Mouse (Mus musculus): ENCODE measurements around the gene Apoc1.

Gene Apoc1

DNA sequence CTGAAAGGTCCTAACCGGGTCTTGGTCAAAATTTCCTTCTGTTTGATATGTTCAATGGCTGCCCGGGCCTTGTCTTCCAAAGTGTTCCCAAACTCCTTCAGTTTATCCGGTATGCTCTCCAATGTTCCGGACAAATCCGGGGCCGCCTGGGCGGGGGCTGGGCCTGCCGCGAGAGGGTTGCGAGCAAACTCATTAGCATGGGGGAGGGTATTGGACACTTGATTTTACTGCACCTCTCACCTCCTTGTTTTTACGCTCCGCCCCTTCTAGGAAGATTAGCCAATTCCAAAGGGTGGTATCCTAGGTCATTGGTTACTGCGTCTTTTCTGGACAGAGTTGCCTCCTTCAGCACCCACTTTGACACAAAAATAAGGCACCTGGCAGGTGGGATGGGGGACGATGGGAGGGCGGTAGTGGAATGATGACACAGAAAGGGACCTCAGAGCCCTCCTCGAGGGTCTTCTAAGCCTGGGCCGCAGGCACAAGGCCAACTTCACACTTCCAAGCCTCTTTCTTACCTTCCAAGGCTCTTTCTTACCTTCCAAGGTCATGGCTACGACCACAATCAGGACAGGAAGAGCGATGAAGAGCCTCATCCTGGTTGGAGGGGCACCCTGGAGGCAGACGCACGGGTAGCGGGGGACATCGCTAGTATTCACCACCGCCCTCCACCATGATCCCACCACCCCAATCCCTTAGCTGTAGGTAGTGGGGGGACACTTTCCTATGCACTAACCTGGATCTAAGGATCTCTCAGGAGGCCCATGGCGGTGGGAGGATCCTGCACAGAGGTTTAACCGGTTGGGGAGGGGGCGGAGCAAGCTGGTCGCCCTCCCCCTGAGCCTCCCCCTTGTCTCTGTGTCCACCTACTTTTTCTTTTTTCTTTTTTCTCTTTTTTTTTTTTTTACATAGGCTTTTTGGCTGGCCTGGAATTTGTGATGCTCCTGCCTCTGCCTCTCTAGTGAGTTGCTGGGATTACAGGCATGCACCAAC, at the start of gene Apoc1:
Gene Apoc1, minus strand, starts transcription at position 788 of the 993 bp plus-strand sequence.
- no peak for DNase-seq (ENCODE audit: low spot score)

DNA sequence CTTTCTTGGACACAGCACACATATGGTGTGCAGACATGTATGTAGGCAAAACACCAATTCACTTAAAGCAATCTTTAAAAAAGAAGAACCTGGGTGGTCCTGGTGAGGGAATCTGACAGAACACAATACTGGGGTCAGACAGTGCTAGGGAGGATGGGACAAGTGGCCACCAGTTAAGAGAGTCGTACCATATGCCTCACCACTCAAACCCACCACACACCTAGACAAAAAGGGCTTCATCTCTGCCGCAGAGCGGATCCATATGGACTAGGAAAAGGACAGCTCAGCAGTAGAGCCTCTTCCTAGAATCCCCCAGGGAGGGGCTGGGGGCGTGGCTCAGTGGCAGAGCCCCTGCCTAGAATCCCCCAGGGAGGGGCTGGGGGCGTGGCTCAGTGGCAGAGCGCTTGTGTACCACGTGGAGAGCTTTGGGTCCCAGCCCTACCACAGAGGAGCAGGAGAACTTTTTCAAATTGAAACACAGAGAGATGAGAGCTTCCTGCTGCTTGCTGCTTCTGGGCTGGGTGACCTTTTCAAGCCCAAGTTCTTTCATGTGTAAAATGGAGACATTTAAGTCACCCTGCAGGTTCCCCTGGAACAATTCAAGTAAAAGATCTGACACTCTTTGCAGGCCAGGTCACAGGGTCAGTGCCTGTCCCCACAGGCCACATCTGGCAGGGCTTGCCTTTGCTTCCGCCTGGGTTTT, 49.0 kb upstream of the Apoc1 start:
- no peak for DNase-seq (ENCODE audit: low spot score)

DNA sequence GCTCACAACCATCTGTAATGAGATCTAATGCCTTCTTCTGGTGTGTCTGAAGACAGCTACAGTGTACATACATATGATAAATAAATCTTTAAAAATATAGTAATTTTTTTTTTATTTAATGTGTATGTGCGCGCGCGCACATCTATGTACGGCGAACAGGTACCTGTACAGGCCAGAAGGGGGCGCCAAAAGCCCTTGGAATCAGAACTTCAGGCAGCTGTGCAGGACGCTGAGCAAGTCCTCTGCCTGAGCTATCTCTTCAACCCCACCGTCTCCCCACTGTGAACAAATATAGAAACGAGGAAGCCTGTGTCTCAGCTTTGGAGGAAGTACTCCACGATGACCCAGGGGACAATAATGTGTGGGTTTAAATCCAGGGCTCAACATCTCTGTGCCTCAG, 47.8 kb upstream of the Apoc1 start:
- DNase-seq (ENCODE audit: low spot score): no peak

DNA sequence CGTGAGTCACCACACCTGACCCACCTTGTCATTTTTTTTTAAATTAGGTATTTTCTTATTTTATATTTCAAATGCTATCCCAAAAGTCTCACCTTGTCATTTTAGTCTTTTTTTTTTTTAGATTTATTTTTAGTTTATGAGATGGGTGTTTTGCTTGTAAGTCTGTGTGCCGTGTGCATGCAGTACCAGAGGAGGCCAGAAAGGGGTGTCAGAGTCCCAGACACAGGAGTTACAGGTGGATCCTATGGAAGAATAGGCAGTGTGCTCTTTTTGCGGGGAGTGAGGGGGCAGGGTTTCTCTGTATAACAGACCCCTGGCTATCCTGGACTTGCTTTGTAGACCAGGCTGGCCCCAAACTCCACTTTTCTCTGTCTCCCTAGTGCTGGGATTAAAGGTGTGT, 46.3 kb upstream of the Apoc1 start:
- no peak for DNase-seq (ENCODE audit: low spot score)

DNA sequence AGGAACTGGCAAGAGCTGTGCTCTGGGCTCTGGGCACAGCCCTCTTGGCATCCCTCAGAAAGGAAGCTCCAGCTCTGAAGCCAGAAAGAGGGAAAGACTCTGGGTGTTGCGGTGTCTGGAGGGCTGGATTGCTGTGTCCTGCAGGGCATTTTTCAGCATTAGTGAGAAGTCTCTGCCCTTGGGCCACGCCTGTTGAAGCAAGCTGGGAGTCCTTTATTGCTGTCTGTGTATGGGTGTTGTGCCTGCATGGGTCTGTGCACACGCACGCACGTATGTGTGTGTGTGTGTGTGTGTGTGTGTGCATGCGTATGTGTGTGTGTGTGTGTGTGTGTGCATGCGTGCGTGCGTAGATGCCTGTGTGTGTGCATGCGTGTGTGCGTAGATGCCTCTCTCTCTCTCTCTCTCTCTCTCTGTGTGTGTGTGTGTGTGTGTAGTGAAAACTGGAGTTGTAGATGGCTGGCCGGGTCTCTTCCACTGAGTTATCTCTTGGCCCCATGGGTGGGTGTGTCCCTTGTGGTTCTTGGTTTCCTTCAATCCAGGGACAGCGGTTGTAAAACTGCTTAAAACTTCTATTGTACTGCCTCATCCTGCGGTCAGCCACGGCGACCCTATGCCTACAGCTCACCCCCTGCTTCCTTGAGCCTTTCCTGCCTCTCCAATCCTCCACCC, 44.1 kb upstream of the Apoc1 start:
- DNase-seq (ENCODE audit: low spot score): no peak

DNA sequence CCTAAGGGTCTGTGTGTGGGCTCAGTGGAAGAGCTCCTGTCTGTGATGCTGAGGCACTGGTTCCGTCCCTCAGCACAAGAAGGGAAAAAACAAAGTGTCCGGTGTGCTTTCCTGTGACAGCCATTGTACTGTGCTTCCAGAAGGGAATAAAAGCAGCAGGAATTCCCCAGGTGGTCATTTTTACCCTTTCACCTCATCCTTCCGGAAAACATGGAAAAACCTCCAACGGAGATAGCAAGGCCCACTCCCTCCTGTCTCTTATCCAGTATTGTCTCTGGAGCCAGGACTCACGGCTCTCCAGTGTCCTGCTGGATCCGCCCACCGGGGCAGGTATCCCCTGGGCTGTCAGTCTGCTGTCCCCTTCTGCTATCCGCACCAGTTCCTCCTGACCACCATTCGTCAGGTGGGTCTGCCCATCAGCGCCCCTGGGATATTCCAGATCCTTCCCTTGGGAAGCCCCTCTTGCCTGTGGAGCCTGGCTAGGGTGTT, 41.8 kb upstream of the Apoc1 start:
- no peak for DNase-seq (ENCODE audit: low spot score)

DNA sequence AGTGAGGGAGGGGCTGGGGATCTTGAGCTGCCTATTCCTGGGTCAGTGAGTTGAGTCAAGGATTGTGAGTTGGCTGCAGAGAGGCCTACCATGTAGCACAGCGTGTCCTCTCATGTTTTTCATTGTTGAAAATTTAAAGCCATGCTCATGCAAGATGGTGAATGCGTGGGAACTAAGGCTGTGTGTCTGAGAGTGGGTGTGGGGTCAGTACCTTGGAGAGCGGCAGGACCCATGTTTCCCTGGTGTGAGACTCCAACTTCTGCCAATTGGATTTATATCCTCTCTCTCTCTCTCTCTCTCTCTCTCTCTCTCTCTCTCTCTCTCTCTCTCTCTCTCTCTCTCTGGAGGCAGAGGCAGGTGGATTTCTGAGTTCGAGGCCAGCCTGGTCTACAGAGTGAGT, 34.1 kb upstream of the Apoc1 start:
- no peak for DNase-seq (ENCODE audit: low spot score)

DNA sequence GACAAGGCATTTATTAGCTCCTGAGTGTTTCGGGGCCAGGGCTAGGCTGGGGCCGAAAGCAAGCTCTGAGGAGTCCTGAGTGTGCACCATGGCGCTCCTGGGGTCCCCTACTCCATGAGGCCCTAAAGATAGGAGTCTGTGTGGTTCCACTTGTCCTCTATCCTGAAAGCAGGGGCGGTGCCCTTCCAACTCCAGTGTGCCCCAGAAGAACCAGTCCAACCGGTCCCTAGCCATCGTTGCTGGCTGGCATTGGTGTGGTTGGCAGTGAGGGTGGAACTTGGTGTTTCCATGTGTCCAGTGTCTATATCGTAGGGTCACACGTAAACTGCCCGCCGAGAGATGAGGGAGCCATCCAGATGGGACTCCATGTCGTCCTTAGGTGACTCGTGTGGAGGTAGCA, 31.7 kb upstream of the Apoc1 start:
- DNase-seq (ENCODE audit: low spot score): no peak

DNA sequence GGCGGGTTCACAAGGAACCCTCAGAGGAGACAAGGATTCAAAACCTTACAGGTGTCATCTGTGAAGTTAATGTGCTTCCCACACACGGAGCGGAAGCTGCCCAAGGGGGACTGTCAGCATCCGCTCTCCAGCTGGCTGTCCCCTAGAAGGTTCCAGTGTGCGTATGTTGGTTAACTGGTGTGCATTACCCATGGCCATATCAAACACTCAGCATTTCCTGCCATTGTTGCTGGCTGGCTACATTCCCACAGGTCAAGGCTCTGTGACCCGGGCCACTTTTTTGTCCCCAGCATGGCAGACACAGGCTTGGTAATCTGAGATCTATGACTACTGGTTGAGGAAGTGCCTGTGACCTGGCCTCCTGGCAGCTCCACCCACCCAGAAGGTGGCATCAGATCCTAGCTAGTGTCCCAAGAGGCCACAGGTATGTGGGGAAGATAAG, 30.3 kb upstream of the Apoc1 start:
- DNase-seq (ENCODE audit: low spot score): no peak

DNA sequence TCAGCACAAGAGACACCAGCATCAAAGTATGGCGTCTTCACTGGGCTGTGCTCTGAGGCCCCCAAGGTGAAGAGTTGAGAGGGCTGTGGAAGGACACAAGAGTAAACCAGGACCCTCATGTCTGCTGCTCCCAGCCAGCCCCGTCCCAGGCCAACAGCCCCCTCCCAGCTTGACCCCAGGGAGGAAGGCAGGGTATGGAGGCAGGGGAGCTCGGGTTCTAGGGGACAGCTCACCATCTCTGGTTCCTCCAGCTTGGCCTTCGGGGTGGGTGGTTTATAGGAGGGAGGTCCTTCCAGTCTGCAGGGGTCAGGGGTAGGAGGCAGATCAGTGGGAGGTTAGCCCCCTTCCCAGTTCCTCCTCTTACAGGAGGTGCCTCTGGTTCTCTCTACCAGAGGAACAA, 26.7 kb upstream of the Apoc1 start:
- no peak for DNase-seq (ENCODE audit: low spot score)

DNA sequence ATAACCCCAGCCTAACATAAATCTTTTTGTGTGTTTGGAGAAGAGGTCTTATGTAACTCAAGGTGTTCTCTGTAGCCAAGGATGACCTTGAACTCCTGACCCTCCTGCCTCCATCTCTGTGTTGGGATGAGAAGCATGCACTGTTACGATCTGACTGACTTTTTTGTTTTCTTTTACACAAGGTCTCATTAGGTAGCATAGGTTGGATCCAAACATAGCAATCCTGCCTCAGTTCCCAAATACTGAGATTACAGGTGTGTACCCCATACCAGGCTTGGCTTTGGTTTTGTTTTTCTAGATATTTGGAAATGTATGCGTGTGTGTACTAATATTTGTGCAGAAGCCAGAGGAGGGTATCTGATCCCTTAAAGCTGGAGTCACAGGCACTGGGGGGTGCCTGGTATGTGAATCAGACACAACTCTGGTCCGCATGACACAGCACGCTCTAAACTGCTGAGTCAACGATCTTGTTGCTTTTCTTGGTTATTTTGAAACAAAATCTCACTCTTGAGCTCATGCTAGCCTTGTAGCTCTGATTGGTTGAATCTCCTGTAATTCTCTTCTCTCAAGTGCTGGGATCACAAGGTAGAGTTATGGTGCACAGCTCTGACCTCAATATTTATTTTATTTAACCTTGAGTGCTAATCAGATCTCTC, 26.0 kb upstream of the Apoc1 start:
- no peak for DNase-seq (ENCODE audit: low spot score)

DNA sequence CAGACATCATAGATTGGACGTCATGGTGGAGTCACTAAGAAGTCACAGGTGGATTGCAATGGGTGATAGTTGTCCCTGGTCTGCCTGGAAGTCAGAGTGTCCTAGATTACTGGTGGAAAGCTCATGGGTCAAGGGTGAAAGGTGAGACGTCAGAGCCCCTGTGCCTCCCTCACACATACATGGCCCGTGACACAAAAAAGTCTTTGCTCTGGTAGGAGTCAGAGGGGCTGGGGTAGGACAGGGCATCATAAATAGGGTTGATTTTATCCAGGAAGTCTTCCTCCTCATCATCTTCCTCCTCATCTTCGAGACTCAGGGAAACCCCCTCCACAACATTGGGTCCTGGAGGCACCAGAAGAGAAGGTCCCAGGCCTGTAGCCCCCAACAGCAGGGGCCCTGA, 24.9 kb upstream of the Apoc1 start:
- no peak for DNase-seq (ENCODE audit: low spot score)

DNA sequence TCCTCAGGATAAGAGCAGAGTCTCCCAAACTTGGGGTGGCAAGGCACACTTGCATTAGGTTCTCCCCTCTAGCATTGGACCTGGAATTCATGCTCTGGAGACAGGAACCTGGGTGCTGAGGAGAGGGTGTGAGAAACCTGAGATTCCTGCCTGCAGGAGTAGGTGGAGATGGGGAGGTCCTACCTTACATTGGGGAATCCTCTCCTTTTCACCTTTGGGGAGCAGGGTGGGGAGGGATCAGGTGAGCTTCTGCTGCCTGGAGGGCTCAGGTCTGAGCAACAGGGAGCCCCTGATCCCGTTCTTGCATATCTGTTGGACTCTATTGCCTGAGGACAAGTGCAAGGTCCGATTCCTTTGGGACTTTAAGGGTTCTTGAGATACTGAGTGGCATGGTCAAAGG, 24.4 kb upstream of the Apoc1 start:
- no peak for DNase-seq (ENCODE audit: low spot score)

DNA sequence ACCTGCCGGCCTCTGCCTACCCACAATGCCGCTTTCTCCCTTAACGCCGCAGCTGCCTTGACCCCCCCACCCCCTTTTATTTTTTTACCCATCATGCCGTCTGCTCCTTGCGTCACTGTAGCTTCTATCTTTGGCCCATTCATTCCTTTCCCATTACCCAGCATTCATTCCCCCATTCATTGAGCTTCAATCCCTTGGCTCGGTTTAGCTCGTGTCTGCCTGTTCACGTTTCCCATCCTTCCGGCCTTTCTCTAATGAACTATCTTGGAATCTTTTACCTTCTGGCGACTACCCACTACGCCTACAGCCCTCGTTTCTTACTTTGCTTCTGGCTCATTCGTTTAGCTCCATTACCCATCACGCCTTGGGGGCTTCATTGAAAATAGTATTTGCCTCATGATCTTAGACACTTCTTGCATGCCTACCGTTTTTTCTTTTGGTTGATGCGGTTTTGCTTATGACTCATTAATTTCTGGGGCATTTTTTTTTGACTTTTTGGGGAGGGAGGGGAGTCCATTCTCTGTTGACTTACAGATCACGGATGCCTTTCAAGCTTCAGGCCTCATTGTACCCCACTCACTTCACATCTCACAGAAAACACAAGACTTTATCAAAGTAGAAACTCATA, 23.7 kb upstream of the Apoc1 start:
- DNase-seq (ENCODE audit: low spot score): no peak

DNA sequence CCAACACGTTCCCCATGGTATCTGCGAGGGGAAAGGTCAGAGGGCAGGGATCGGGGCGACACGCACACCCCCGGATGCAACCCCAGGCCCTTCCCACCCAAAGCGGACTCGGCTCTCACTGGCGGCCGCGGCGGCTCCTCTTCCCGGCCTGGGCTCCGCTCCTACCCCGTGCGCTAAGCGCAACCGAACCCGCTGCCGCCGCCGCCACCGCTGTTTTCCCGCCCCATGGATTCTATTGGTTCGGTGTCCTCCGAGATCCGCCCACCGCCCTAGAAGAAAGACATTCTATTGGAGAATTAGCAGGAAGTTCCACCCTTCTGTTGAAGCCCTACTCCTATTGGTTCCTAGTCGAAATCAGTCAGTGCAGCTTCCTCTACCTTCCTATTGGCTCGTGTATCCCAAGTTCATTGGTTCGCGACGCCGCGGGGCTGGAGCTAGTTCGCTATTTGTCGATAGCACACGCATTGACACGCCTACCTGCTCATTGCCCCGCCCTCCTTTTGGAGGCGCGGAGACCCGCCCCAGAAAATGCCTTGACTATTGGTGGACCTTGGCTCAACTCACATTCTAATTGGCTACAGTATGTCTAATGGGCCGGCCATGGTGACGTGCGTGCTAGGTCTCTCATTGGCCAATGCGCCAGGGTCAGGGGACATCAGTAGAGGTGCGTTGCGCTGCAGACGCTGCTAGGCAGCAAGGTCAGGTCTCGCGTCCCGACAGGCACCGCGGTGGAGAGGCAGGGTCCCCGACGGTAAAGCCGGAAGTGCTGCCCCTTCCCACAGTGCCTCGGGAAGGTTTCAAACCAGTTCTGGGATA, 23.0 kb upstream of the Apoc1 start, which contains the start of gene Tomm40:
Gene Tomm40, minus strand, starts transcription at position 200 of the 816 bp plus-strand sequence.
- peak; percentile 100 for DNase-seq (ENCODE audit: low spot score)

DNA sequence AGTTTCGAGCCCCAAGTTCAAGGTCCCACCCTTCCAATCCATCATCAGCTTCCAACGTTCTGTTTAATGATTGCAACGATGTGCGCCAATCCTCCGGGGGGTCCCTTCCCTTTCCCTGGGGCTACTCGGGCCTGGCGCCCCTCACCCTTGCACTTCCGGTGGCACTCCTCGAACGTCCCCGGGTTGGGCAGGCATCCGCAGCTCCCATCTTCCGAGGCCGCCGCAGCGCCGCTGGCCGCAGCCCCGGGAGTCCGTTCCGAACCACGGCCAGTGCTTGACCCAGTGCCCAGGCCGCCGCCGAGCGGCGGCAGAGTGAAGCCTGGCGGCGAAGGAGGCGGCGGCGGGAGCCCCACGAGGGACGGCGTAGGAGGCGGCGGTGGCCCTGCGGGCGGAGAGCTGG, 22.4 kb upstream of the Apoc1 start:
- no peak for DNase-seq (ENCODE audit: low spot score)

DNA sequence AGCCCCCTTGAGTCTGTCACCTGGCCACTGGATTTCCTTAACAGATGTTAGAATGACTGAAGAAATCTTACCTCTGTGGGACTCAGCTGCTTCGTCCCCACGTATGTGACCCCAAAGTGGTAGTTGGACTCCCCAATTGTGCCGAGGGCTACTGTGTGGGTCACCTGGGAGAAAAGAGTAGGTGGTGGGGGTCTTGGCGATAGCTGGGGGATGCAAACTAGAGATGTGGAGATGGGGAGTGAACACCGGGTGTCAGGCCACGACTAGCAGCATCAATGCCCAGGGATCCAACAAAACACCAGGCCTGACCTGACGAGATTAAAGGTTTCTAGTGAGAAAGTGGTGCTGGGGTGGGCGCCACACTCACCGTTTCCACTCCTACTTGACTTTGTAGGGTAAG, 21.1 kb upstream of the Apoc1 start:
- no peak for DNase-seq (ENCODE audit: low spot score)

DNA sequence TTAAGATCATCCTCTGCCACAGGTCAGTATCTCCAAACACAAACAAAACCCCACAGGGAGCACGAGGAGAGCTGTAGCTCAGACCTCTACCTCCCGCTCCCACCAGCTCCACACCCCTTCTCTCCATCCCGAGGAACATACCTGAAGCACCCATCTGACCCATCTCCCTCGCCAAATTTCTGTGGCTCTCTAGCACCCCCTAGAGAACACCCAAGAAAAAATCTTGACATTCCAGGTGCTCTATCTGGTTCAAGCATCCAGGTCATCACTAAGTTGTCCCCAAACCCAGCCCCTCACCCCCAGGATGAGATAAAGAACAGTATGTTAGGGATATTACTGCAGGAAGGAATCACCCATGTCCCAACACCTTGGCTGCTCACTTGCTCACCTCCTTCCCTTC, 20.7 kb upstream of the Apoc1 start:
- DNase-seq (ENCODE audit: low spot score): peak; percentile 59

DNA sequence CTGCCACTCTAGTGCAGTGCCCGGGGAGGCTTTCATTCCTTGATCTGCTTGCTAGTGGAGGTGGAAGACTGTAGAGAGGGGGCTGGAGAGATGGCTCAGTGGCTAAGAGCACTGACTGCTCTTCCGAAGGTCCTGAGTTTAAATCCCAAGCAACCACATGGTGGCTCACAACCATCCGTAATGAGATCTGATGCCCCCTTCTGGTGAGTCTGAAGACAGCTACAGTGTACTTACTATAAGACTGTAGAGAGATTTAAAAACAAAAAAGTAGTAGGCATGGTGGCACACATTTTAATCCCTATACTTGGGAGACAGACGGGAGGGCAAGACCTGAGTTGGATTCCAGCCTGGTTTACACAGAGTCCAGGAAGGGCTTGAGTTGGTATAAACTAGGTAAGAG, 20.0 kb upstream of the Apoc1 start:
- DNase-seq (ENCODE audit: low spot score): peak; percentile 58

DNA sequence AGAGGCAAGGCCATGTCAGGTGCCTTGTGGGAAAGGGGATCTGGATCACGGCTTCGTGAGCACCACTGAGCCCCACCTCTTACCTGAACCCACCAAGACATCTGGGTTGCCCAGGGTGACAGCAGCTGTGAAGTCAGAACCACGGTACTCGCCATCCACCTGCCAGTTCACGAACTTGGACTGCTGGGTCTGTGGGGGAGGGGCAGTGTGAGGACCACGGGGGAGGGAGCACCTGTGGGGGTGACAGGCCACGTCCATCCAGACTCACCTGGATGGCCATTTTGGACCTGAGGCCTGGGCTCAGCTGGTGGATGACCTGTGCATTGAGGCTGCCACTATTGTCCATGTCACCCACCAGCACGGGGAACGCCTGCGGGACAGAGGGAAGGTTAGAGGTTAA, 18.2 kb upstream of the Apoc1 start:
- DNase-seq (ENCODE audit: low spot score): no peak

DNA sequence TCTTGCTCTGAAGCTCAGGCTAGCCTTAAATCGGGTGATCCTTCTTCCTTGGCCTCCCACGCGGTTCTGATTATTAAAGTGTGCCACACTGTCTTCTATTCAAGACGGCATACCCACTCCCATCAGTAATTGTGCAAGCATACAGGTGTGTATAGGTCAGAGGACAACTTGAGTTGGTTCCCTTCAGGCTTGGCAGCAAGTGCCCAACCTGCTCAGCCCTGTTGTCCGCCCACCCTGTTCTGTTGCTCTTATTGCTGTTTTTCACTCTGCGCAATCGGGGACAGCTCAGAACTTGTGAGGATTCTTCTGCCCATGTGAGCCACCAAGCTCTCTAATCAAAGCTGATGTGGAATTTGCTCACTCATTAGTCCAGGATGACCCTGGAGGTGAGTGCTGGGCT, 12.8 kb upstream of the Apoc1 start:
- DNase-seq (ENCODE audit: low spot score): no peak

Data from retina, embryonic 14.5 days (tissue).